Mouse (Mus musculus) bone marrow macrophage, adult 2 months (primary cell): ENCODE measurements around the gene Gm20388. TPM values are rescaled to one million over a fixed set of nuclear protein-coding genes. Genes with fewer than 3 reads are reported as not detected.
"Not testable (repeated sequence)": the region's sequence is repeated elsewhere in the genome, so short reads cannot be mapped to it uniquely, and the experiment has no call there.

Experiments used
- H3K27ac ChIP-seq: 2 replicates; pipeline ENCODE4 v1.5.1; 2012; ENCODE audit warnings: low read depth, low read length; ENCODE audit not compliant: insufficient read depth
- H3K4me1 ChIP-seq: 2 replicates; pipeline ENCODE4 v1.6.1; 2012; ENCODE audit warnings: low read length; ENCODE audit not compliant: control insufficient read depth, insufficient read depth
- H3K4me3 ChIP-seq: 2 replicates; pipeline ENCODE4 v1.5.1; 2012; ENCODE audit warnings: mild to moderate bottlenecking, low read length, moderate library complexity; ENCODE audit not compliant: insufficient read depth
- CTCF ChIP-seq: IDR thresholded peaks from 2 replicates; pipeline ENCODE4 v1.5.1; 2012; ENCODE audit warnings: low read depth, mild to moderate bottlenecking, low read length, moderate library complexity
- POLR2A ChIP-seq: IDR thresholded peaks from 2 replicates; pipeline ENCODE4 v1.6.1; 2012; ENCODE audit warnings: mild to moderate bottlenecking, low read depth, low read length, borderline replicate concordance
- polyA plus RNA-seq: library from polyadenylated mRNA; stranded (reverse); fragments of >200 nt; gene quantifications from 2 replicates; pipeline ENCODE4 v1.2.4, GENCODE M21; 2012; ENCODE audit not compliant: missing spikeins, insufficient read depth, insufficient read length

The Gm20388 gene
- polyA plus RNA-seq, 1 experiment = 32.7 TPM

DNA sequence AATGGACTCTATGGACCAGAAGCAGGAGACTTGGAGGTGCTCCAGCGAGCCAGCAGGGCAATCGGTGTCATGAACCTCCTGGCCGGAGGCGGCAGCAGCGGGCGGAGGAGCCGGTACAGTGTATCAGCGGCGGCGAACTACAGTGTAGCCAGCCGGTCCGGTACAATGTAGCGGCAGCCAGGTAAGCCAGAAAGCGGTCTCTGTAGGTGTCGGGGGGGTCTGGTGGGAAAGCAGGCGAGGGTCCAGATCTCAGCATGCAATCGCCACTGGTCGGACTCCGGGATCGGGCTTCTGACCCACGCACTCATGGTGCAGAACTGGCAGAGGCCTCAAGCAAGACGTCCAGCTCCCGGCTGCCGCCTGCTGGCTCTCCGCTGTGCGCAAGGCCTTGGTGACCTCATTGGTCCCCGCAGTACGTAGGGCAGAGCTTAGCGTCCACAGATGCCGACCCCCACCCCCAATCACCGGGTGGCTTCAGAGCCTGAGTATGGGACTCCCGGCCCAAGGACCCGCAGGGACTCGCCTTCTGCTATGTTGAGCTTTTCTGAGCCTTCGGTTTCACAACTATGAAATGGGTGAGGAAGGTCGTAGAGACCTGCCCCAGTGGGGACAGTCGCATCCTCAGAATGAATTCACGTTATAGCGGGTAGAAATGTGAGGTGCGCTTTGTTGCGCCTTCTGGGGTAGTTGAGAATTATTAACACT is 3532.4 kb downstream of the Gm20388 start:
- TF ChIP-seq CTCF (peak; percentile 49), POLR2A (no peak)
- peak overlapping the region; percentile 70 for H3K4me3 ChIP-seq
- peak overlapping the region; percentile 34 for H3K27ac ChIP-seq
- peaks cover 12% of the 10 kb centered on the region for H3K4me1 ChIP-seq

DNA sequence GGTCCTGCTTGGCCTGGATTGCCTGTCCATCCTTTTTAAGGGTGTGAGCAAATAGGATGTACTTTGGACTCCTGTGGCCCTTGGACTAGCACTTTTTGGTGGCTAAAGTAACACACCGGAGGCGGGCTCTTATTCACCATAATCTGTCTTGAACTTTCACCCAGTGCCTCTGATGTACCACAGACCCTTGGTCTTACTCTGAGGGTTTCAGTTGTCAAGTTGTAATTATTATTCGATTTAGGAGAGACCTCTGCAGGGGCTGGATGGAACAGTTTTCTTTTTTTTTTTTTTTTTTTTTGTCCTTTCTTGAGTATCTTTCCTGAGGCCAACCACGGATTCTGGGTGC is 3532.9 kb downstream of the Gm20388 start:
- Histone ChIP-seq H3K4me1 (peaks cover 12% of the 10 kb centered on the region), H3K27ac (no peak overlapping the region)
- TF ChIP-seq CTCF (no peak), POLR2A (no peak)

DNA sequence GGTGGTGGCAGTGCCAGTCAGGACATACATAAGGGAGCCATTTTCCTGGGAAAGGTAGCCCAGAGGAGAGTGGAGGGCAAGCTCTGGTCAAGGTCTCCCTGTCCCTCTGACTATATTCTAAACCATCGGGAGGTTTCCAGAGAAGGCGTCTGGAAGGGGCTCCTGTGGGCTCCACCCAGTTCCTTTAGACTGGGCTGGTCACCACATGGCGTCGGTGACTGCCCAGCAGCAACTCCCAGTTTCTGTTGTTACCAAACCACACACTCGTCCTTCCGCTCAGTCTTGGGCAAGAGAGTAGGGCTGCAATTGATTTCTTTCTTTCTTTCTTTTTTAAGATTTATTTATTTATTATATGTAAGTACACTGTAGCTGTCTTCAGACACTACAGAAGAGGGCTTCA is 3533.5 kb downstream of the Gm20388 start:
- Histone ChIP-seq H3K27ac (no peak overlapping the region), H3K4me1 (peaks cover 12% of the 10 kb centered on the region), H3K4me3 (no peak overlapping the region; the same call in 1 of the 2 replicates)

More for the DNA sequence above, 3532.9 kb downstream of the Gm20388 start:
- H3K4me3 ChIP-seq = peak overlapping the region; percentile 70

DNA sequence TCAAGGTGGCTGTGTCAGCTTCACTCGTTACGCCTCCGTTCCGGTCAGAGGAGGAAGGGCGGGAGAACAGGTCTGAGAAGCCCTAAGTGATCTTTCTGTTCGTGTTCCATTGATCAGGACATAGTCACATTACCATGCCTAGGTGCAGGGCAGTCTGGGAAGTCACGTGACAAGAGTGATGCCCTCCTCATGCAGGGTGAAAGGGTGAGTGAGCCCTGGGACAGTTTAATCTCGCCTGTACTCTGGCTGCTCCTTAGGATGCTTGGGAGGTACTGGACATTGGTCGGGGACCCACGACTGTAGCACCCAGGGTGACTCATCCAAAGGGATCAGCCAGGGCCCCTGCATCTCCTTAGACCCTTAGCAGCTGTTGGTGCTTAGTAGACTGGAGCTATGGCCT is 3535.3 kb downstream of the Gm20388 start:
- TF ChIP-seq POLR2A = no peak
- no peak for TF ChIP-seq CTCF
- Histone ChIP-seq H3K27ac (no peak overlapping the region), H3K4me3 (no peak overlapping the region), H3K4me1 (peaks cover 19% of the 10 kb centered on the region)

More for the DNA sequence above, 3533.5 kb downstream of the Gm20388 start:
- no peak for TF ChIP-seq POLR2A
- TF ChIP-seq CTCF = no peak

DNA sequence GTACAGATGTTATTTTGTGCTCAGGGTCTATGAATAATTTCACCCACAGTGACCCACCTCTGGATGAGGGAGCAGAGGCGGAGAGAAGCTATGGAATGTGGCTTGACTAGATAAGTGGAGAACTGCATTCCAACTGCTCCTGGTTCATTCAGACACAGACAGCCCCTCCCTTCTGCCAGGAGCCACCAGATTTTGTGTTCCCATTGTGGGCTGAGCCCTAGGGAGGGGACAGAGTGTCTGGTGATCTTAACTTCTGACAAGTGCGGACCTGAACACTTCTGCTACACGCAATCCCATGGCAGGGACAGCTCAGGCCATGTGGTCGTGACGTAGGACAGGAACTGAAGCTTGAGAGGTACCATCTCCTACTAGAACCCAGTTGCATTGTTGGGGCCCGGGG is 3536.2 kb downstream of the Gm20388 start:
- TF ChIP-seq POLR2A (no peak), CTCF (no peak)
- Histone ChIP-seq H3K4me3 (no peak overlapping the region), H3K4me1 (peaks cover 19% of the 10 kb centered on the region), H3K27ac (no peak overlapping the region)

DNA sequence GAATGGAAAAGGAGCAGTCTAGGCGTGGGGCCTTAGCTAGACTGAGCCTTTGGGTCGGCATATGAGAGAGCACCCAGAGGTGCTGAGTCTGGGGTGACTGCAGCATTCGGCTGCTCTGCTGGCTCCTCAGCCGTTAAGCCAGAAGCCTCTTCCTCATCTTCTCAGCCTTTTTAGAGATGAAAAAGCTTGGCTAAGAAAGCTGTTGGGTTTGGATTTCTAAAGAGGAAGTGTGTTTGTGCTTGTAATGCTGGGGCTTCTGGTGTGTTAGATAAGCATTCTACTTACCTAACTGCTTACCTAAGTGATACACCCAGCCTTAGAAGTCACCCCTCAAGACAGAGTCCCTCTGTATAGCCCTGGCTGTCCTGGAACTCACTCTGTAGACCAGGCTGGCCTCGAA is 3540.1 kb downstream of the Gm20388 start:
- Histone ChIP-seq H3K27ac (no peak overlapping the region), H3K4me1 (peaks cover 7% of the 10 kb centered on the region), H3K4me3 (no peak overlapping the region)
- TF ChIP-seq CTCF (no peak), POLR2A (no peak)

DNA sequence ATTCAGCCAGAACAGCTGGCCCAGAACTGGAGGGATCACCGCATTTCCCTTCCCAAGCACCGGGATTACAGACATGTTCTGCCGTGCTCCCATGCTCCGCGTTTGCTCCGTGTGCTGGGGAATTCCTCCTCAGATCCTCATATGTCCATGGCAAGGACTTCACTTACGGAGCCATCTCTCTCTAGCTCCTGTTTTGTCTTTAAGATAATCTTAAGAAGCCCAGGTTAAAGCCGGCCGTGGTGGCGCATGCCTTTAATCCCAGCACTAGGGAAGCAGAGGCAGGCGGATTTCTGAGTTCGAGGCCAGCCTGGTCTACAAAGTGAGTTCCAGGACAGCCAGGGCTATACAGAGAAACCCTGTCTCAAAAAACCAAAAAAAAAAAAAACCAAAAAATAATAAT is 3541.1 kb downstream of the Gm20388 start:
- H3K27ac ChIP-seq, H3K4me3 ChIP-seq, H3K4me1 ChIP-seq: not testable (repeated sequence)

DNA sequence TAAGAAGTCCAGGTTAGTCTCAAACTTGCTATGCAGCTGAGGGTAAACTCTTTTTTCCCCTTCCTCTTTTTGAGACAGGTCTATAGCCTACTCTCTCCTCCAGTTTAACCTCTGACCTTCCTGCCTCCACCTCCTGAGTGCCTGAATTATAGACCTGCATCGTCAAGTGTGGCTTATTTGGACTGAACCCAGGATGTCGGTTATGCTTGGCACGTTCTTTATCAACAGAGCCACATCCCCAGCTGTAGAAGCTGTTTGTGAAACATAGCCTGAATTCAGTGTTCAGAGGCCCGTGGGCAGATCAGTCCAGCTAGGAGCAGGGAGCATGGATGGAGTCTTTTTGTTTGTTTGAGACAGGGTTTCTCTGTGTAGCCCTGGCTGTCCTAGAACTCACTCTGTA is 3541.5 kb downstream of the Gm20388 start:
- no peak overlapping the region for H3K27ac ChIP-seq
- TF ChIP-seq POLR2A (no peak), CTCF (no peak)
- no peak overlapping the region for H3K4me3 ChIP-seq
- H3K4me1 ChIP-seq = peaks cover 7% of the 10 kb centered on the region

DNA sequence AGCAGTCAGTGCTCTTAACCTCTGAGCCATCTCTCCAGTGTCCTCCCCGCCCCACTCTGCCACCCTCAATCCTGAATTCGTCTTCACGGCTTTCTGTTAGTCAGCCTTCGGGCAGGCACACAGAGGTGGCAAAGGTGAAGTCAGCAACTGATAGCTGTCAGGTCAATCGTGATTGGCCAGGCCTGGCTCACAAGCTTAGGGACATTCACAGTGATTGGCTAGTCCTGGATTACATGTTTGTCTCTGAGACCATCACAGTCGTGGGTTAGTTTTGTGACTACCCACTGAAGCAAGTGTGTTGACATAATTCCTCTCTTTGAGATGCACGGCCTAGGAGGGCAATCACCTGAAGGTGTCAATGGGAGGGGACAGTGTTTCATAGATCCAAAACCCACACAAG is 3542.7 kb downstream of the Gm20388 start:
- TF ChIP-seq POLR2A (no peak), CTCF (no peak)
- H3K27ac ChIP-seq = no peak overlapping the region
- no peak overlapping the region for H3K4me3 ChIP-seq
- peaks cover 7% of the 10 kb centered on the region for H3K4me1 ChIP-seq

DNA sequence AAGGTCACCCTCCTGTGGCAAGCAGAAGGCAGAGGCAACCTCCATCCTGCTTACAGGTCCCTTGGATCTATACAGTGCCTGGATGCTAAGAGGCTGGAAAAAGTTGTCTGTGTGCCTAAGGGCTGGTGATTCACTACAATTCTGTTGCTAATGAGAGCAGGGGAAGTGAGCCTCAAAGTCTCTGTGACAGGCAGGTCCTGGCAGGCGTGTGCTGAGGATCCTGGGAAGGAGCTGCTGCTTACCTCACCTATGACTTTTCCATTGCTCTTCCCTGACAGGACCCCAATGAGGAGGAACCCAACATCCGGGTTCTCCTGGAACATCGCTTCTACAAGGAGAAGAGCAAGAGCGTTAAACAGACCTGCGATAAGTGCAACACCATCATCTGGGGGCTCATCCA is 3543.3 kb downstream of the Gm20388 start:
- no peak for TF ChIP-seq POLR2A
- TF ChIP-seq CTCF = no peak
- Histone ChIP-seq H3K4me3 (no peak overlapping the region), H3K27ac (no peak overlapping the region), H3K4me1 (peaks cover 7% of the 10 kb centered on the region)

DNA sequence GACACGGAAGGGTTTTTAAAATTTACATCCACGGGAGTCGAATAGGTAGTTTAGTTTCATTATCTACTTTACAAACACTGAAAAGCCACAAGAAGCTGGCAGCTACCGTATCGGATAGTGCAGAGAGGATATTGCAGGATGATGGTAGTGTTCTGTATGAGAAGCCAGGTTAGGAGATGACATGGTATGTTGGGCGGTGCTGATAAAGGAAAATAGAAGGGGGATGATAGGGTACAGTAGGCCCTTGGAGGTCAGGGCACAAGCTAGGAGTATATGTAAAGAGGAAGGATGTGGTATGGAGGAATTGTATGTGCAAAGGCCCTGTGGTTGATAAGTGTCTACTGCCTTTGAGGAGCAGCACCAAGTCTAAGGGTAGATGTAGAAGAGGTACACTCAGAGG is 3543.9 kb downstream of the Gm20388 start:
- Histone ChIP-seq H3K4me3 (no peak overlapping the region), H3K4me1 (peaks cover 7% of the 10 kb centered on the region), H3K27ac (no peak overlapping the region)
- TF ChIP-seq CTCF = no peak
- no peak for TF ChIP-seq POLR2A
